Mouse (Mus musculus): Measurements from ENCODE around the gene Cd276.

GRCm38 (mm10) chr9:58571001-58571400 is 15.8 kb upstream of the Cd276 start:
- no peak for TF ChIP-seq CTCF (IDR thresholded peaks at IDR 0.05; ENCODE audit: low read depth, low read length)
- no peak for TF ChIP-seq POLR2A (IDR thresholded peaks at IDR 0.05; ENCODE audit: extremely low read depth, insufficient read depth, low read length)

Measured in liver, adult 2 months (tissue).